Mouse (Mus musculus) erythroblast, embryonic 14.5 days (primary cell): ENCODE results near the gene Rassf10. TPM values are rescaled to one million over a fixed set of nuclear protein-coding genes. Genes with fewer than 3 reads are reported as not detected.

Source experiments
- H3K27me3 ChIP-seq: 2 replicates; pipeline ENCODE4 v1.6.1; 2012; ENCODE audit warnings: inconsistent platforms; ENCODE audit not compliant: control insufficient read depth
- H3K36me3 ChIP-seq: 2 replicates; pipeline ENCODE4 v1.6.1; 2012; ENCODE audit warnings: mild to moderate bottlenecking, inconsistent platforms; ENCODE audit not compliant: control insufficient read depth
- H3K4me1 ChIP-seq: 2 replicates; pipeline ENCODE4 v1.6.1; 2012; ENCODE audit warnings: inconsistent platforms; ENCODE audit not compliant: control insufficient read depth
- H3K4me3 ChIP-seq: replicated peaks from 2 replicates; pipeline ENCODE3; 2012; ENCODE audit warnings: moderate library complexity, mild to moderate bottlenecking, inconsistent platforms
- H3K9me3 ChIP-seq: 2 replicates; pipeline ENCODE4 v1.6.1; 2012; ENCODE audit warnings: low read length, inconsistent platforms, mixed read lengths; ENCODE audit not compliant: control insufficient read depth
- GATA1 ChIP-seq: IDR thresholded peaks from 2 replicates; pipeline ENCODE4 v1.6.1; 2012; ENCODE audit warnings: low read length, inconsistent platforms, mixed read lengths
- TAL1 ChIP-seq: IDR thresholded peaks from 3 replicates; pipeline ENCODE4 v1.6.1; 2012; ENCODE audit warnings: low read length, inconsistent platforms, mixed read lengths
- polyA plus RNA-seq: library from polyadenylated mRNA; stranded (reverse); fragments of >175 nt; gene quantifications from 2 replicates; pipeline ENCODE4 v1.2.3, GENCODE M21; 2012

The Rassf10 gene
- polyA plus RNA-seq, 1 experiment, result not detected

DNA sequence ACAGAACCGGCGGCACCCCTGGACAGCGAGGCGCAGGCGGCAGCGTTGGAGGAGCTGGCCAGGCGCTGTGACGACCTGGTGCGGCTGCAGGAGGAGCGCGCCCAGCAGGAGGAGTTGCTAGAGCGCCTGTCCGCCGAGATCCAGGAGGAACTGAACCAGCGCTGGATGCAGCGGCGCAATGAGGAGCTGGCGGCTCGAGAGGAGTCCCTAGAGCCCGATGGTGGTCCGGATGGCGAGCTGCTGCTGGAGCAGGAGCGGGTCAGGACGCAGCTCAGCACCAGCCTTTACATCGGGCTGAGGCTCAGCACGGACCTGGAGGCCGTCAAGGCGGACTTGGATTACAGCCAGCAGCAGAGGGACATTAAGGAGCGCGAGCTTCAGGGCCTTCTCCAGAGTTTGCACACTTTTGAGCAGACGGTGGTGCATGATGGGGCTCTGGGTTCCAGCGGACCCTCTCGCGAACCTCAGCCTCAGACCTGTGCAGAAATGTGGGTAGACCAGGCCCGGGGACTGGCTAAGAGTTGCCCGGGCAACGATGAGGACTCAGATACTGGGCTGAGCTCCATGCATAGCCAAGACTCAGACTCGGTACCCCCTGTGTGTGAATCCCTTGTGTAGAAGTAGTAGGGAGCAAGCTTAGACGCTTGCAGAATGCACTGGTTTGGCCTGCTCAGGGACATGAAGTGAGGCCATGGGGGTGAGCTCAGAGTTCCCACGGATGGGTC, 1.5 kb downstream of the Rassf10 start:
- Histone ChIP-seq H3K36me3 (no peaks in the 10 kb centered on the region), H3K9me3 (peaks cover 3% of the 10 kb centered on the region; the same call in 1 of the 2 replicates), H3K4me3 (no peak overlapping the region), H3K27me3 (peaks cover 39% of the 10 kb centered on the region), H3K4me1 (no peaks in the 10 kb centered on the region)
- TF ChIP-seq TAL1, result no peak
- TF ChIP-seq GATA1, result no peak

DNA sequence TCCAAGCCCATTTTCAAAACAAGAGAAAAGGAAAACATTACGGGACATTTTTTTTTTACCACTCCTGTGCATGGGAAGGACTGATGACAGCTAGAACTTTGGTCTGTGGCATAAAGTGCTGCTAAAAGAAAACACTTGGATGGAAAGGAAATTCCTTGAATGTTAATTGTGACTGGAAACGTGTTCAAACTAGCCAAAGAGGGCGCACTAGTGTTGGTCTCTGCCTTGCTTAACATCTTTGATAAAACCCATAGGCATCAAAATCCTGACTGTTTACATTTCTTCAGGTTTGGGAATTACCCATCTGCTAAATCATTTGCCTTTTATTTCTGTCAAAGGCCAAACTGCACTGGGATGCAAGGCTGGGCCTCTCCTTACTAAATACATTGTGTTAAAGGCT, 2.2 kb downstream of the Rassf10 start:
- Histone ChIP-seq H3K9me3 (peaks cover 3% of the 10 kb centered on the region; the same call in 1 of the 2 replicates), H3K4me3 (no peak overlapping the region)

DNA sequence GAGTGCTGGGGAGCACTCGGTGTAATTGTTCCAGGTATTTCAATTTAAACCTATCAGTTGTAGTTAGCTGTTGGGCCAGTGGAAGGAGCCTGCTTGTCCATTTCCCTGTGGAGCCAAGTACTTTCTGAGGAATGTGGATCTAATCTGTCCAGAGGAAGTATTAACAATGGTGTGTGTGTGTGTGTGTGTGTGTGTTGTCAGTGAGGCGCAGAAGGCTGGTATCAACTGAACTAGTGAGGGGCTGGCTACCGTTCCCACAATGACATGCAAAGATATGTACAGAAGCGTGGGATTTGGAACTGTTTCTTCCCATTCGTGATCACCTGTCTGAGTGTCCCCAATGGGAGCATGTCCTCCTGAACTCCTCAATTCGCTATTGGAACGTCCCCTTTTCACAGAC, 3.2 kb downstream of the Rassf10 start:
- H3K9me3 ChIP-seq, result peaks cover 3% of the 10 kb centered on the region; the same call in 1 of the 2 replicates
- TF ChIP-seq GATA1, result no peak
- H3K27me3 ChIP-seq, result peaks cover 39% of the 10 kb centered on the region
- no peaks in the 10 kb centered on the region for H3K4me1 ChIP-seq
- H3K36me3 ChIP-seq, result no peaks in the 10 kb centered on the region
- H3K4me3 ChIP-seq, result no peak overlapping the region

More for the DNA sequence above, 2.2 kb downstream of the Rassf10 start:
- TF ChIP-seq TAL1 (no peak), GATA1 (no peak)
- peaks cover 39% of the 10 kb centered on the region for H3K27me3 ChIP-seq
- H3K4me1 ChIP-seq, result no peaks in the 10 kb centered on the region
- H3K36me3 ChIP-seq, result no peaks in the 10 kb centered on the region

DNA sequence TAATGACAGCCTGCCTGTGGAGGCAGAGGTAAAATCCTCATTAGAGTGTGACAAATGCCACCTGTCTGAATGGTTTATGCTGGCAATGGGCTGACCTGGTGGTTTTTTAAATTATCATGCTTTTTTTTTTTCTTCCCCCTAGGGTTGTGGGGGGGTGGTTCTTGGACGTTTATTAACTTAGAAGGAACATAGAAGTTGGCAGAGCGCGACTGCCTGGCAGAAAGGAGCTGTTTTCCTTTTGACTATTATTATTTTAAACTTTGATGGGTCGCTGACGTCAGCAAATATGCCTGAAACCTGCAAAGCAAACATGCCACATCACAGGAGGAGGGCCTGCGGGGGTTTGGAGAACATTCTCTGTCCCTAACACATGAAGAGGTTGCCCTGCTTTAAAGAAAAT, 3.9 kb downstream of the Rassf10 start:
- Histone ChIP-seq H3K9me3 (peaks cover 3% of the 10 kb centered on the region; the same call in 1 of the 2 replicates), H3K36me3 (no peaks in the 10 kb centered on the region), H3K4me3 (no peak overlapping the region), H3K4me1 (no peaks in the 10 kb centered on the region), H3K27me3 (peaks cover 39% of the 10 kb centered on the region)
- TF ChIP-seq TAL1, result no peak

DNA sequence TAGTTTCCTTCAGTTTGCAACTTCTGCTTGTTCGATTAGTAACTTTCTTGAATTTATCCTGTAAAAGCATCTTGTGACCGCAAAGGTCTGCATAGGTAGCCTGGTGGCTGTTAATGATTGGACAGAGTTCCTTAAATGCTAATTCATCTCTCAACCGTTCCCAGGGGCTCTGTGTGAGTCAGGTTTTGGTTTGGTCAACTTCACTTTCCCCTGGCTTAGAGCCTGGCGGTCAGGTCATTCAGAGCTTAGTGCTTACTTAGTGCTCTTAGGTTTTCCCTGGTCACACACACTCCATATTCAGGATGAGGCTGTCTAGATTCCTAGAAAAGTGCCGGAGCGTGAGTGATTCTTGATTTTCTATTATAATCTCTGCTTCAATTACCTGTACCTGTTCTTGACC, 12.6 kb downstream of the Rassf10 start:
- Histone ChIP-seq H3K4me3 (no peak overlapping the region), H3K4me1 (no peaks in the 10 kb centered on the region), H3K9me3 (no peaks in the 10 kb centered on the region), H3K36me3 (no peaks in the 10 kb centered on the region), H3K27me3 (no peaks in the 10 kb centered on the region)
- no peak for TF ChIP-seq TAL1
- no peak for TF ChIP-seq GATA1

DNA sequence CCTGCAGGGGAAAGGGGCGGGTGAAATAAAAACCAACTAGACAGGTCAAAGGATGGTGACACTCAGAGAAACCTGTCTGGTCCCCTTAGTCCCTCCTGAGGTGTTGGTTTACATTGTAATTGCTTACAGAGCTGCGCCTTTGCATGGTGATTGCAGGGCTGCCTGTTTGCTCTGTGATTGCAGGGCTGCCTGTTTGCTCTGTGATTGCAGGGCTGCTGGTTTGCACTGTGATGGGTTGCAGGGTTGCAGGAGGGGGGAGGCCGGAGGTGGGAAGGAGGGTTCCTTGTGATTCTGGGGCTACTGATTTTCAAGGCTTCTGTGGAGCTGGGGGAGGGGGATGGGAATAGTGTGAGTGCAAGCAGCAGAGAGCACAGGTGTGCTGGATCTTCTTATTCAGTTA, 13.0 kb downstream of the Rassf10 start:
- TF ChIP-seq TAL1 (no peak), GATA1 (no peak)
- no peaks in the 10 kb centered on the region for H3K36me3 ChIP-seq
- no peak overlapping the region for H3K4me3 ChIP-seq
- H3K9me3 ChIP-seq, result no peaks in the 10 kb centered on the region
- H3K4me1 ChIP-seq, result no peaks in the 10 kb centered on the region
- no peaks in the 10 kb centered on the region for H3K27me3 ChIP-seq

DNA sequence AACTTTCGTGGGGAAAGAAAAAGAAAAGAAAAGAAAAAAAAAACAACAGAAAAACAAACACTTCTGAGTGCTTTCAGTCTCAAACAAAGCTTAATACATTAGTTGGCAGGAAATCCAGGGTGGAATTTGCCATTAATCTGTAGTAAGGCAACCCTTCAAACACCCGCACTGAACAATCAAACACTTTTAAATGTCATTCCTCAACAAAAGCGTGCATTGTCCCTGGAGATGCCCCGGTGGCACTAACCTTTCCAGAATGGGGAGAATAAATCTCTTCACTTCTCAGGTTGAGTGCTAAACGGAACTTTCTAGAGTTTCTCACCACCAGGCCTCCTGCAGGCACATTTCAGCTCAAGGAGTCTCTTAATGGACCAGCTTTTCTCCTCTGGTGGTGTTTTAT, 29.6 kb downstream of the Rassf10 start:
- Histone ChIP-seq H3K9me3 (no peaks in the 10 kb centered on the region), H3K36me3 (no peaks in the 10 kb centered on the region), H3K4me3 (no peak overlapping the region), H3K4me1 (no peaks in the 10 kb centered on the region), H3K27me3 (no peaks in the 10 kb centered on the region)
- TF ChIP-seq GATA1 (no peak), TAL1 (no peak)

DNA sequence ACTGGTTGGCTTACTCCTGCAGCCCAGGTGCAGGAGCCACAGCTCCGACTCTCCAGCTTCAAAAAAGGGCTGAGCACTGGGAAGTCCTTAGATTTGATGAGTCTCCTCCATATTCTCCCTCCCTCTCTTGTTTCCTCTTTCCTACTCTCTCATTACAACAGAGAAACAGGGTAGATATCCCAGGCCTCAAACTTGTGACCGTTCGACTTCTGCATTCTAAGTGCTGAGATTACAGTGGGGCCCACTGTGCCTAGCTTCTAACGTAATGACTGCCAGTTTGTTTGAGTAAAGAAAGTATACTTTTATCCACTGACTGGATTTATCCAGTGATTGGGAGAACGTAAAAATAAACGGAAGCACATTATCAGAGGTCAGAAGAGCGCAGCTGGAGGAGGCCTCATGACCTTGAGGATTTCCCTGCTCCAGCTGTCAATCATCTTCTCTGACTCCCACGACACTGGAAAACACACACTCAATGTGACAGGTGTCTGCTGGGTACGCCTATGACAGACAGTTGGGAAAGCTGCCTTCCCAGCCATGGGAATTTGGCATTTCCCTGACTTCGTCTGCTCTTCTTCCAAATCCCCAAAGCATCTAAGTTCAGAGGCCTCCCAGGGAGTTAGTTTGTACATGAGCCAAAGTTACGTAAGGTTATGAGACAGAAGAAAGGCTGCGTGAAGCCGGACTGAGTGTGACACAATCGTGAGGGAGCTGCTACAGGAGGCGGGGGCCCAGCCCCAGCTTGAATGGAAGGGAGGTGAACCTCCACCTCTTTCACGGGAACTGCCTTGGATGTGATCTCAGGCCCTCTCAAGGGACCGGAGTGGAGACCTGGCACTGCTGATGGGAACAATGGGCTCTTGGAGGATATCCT, 31.2 kb downstream of the Rassf10 start:
- no peaks in the 10 kb centered on the region for H3K27me3 ChIP-seq
- no peaks in the 10 kb centered on the region for H3K36me3 ChIP-seq
- no peak overlapping the region for H3K4me3 ChIP-seq
- H3K4me1 ChIP-seq, result no peaks in the 10 kb centered on the region
- TF ChIP-seq GATA1 (no peak), TAL1 (no peak)
- H3K9me3 ChIP-seq, result no peaks in the 10 kb centered on the region

DNA sequence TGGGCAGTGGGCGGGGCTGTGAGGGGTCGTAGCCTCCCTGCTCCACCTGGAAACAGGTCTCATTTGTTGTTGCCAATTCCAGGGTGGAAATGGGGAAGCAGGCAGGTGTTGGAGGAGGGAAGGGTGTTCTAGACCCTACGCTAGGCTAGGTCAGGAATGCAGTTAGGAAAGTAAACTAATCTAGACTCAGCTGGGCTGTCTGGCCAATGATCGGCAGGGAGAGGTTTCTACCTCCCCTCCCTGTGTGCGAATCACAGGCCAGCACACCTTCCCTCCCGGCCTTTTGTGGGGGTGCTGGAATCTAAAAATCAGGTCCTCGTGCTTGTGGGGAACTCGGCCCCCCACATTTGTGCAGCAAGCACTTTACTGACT, 31.8 kb downstream of the Rassf10 start:
- Histone ChIP-seq H3K9me3 (no peaks in the 10 kb centered on the region), H3K4me1 (no peaks in the 10 kb centered on the region), H3K36me3 (no peaks in the 10 kb centered on the region), H3K27me3 (no peaks in the 10 kb centered on the region), H3K4me3 (no peak overlapping the region)
- TF ChIP-seq TAL1, result no peak
- no peak for TF ChIP-seq GATA1
